Mouse (Mus musculus) erythroblast, embryonic 14.5 days (primary cell): ENCODE results near the gene Galnt12.

Experiments used
- GATA1 ChIP-seq: IDR thresholded peaks from 2 replicates; pipeline ENCODE4 v1.6.1; 2012; ENCODE audit warnings: low read length, inconsistent platforms, mixed read lengths
- TAL1 ChIP-seq: IDR thresholded peaks from 3 replicates; pipeline ENCODE4 v1.6.1; 2012; ENCODE audit warnings: low read length, inconsistent platforms, mixed read lengths

GRCm38 (mm10) chr4:47088671-47089070 lies 3.0 kb upstream of the Galnt12 start:
- TF ChIP-seq GATA1 (no peak), TAL1 (no peak)
